Mouse (Mus musculus) neural tube, embryonic 10.5 days (tissue): ENCODE results near the gene Clic4.
"Not testable (repeated sequence)": the region's sequence is repeated elsewhere in the genome, so short reads cannot be mapped to it uniquely, and the experiment has no call there.

Experiments
- DNase-seq: peaks from one replicate; pipeline ENCODE4 v3.0.0-alpha.2; 2017; ENCODE audit warnings: low spot score; ENCODE audit errors: extremely low spot score

Gene Clic4

GRCm38 (mm10) chr4:135191185-135191584 lies 81.4 kb downstream of the Clic4 start:
- no peak for DNase-seq

- no peak for DNase-seq
These were observed 82.2 kb downstream of the Clic4 start for GRCm38 (mm10) chr4:135190364-135190763.

GRCm38 (mm10) chr4:135189452-135190008 lies 83.1 kb downstream of the Clic4 start:
- no peak for DNase-seq

- not testable (repeated sequence) for DNase-seq
These were observed 88.3 kb downstream of the Clic4 start for GRCm38 (mm10) chr4:135184277-135184676.

GRCm38 (mm10) chr4:135181819-135182218 lies 90.8 kb downstream of the Clic4 start:
- DNase-seq, result no peak

- no peak for DNase-seq
These were observed 93.5 kb downstream of the Clic4 start for GRCm38 (mm10) chr4:135179077-135179481.

- DNase-seq, result no peak
These were observed 95.0 kb downstream of the Clic4 start for GRCm38 (mm10) chr4:135177568-135177967.

- DNase-seq, result peak; percentile 54
These were observed 97.1 kb downstream of the Clic4 start for GRCm38 (mm10) chr4:135175406-135176120.

- no peak for DNase-seq
These were observed 101.2 kb downstream of the Clic4 start for GRCm38 (mm10) chr4:135171304-135171875.

GRCm38 (mm10) chr4:135169501-135169900 lies 103.1 kb downstream of the Clic4 start:
- no peak for DNase-seq

- no peak for DNase-seq
These were observed 103.5 kb downstream of the Clic4 start for GRCm38 (mm10) chr4:135169096-135169495.

- no peak for DNase-seq
These were observed 104.6 kb downstream of the Clic4 start for GRCm38 (mm10) chr4:135167816-135168527.

GRCm38 (mm10) chr4:135166413-135167225 lies 106.0 kb downstream of the Clic4 start:
- DNase-seq, result peak; percentile 58

GRCm38 (mm10) chr4:135165761-135166160 lies 106.9 kb downstream of the Clic4 start:
- no peak for DNase-seq
